Mouse (Mus musculus) hematopoietic stem cell, adult 5-6 weeks (primary cell): ENCODE measurements around the gene Adgrl3. TPM values are rescaled to one million over a fixed set of nuclear protein-coding genes. Genes with fewer than 3 reads are reported as not detected.
"Not testable (repeated sequence)": the region's sequence is repeated elsewhere in the genome, so short reads cannot be mapped to it uniquely, and the experiment has no call there.

ENCODE experiments used
- ATAC-seq, 2 experiments: fragments of 125-278 bp in 1 of 2; replicated peaks in 1 of 2; 2 replicates each; pipeline ENCODE4 v1.8.0; 2016 to 2017; ENCODE audit warnings: inconsistent platforms in 2 of 2, mild to moderate bottlenecking in 2 of 2, moderate number of reproducible peaks in 2 of 2, low read depth in 1 of 2, moderate TSS enrichment in 1 of 2; ENCODE audit not compliant: low FRiP score in 2 of 2, poor library complexity in 2 of 2, severe bottlenecking in 2 of 2, insufficient read depth in 1 of 2, low TSS enrichment in 1 of 2
- total RNA-seq: library from RNA; stranded (forward); fragments of 172-1452, 232-1000 nt; gene quantifications from 2 replicates; pipeline ENCODE4 v1.2.3, GENCODE M21; 2017

Gene Adgrl3
- total RNA-seq, 1 experiment from 2014 or later, result not detected

GRCm38 (mm10) chr5:81474681-81475080 is 454.7 kb downstream of the Adgrl3 start:
- no peak for ATAC-seq

GRCm38 (mm10) chr5:81475406-81475805 is 455.5 kb downstream of the Adgrl3 start:
- ATAC-seq, result no peak

- ATAC-seq, result no peak
Observed at GRCm38 (mm10) chr5:81475971-81476606, 456.2 kb downstream of the Adgrl3 start.

GRCm38 (mm10) chr5:81480911-81481310 is 461.0 kb downstream of the Adgrl3 start:
- ATAC-seq, result no peak

- no peak for ATAC-seq
Observed at GRCm38 (mm10) chr5:81483890-81484289, 464.0 kb downstream of the Adgrl3 start.

- no peak for ATAC-seq
Observed at GRCm38 (mm10) chr5:81501076-81501475, 481.1 kb downstream of the Adgrl3 start.

GRCm38 (mm10) chr5:81518720-81519496 is 499.0 kb downstream of the Adgrl3 start:
- ATAC-seq, result no peak

GRCm38 (mm10) chr5:81519497-81520382 is 499.8 kb downstream of the Adgrl3 start:
- no peak for ATAC-seq

- ATAC-seq, result no peak
Observed at GRCm38 (mm10) chr5:81522760-81523159, 502.8 kb downstream of the Adgrl3 start.

- ATAC-seq, result no peak
Observed at GRCm38 (mm10) chr5:81524532-81524961, 504.6 kb downstream of the Adgrl3 start.

GRCm38 (mm10) chr5:81525326-81525725 is 505.4 kb downstream of the Adgrl3 start:
- ATAC-seq, result no peak

- no peak for ATAC-seq
Observed at GRCm38 (mm10) chr5:81531639-81532038, 511.7 kb downstream of the Adgrl3 start.

GRCm38 (mm10) chr5:81550211-81550610 is 530.3 kb downstream of the Adgrl3 start:
- no peak for ATAC-seq

GRCm38 (mm10) chr5:81555149-81555548 is 535.2 kb downstream of the Adgrl3 start:
- ATAC-seq, result not testable (repeated sequence)

GRCm38 (mm10) chr5:81556008-81556407 is 536.1 kb downstream of the Adgrl3 start:
- ATAC-seq, result no peak

GRCm38 (mm10) chr5:81558965-81559364 is 539.0 kb downstream of the Adgrl3 start:
- ATAC-seq, result no peak

GRCm38 (mm10) chr5:81564294-81564693 is 544.4 kb downstream of the Adgrl3 start:
- no peak for ATAC-seq

- ATAC-seq, result no peak
Observed at GRCm38 (mm10) chr5:81566577-81566976, 546.6 kb downstream of the Adgrl3 start.
